Mouse (Mus musculus): ENCODE measurements around the gene Ankrd40. TPM values are rescaled to one million over a fixed set of nuclear protein-coding genes. Genes with fewer than 3 reads are reported as not detected.
A peak's percentile ranks its signal among the peaks of the same experiment; 100 is the strongest.

The Ankrd40 gene
- total and polyA plus RNA-seq, 2 experiments from 2014 or later: 53.7 to 181 TPM

DNA sequence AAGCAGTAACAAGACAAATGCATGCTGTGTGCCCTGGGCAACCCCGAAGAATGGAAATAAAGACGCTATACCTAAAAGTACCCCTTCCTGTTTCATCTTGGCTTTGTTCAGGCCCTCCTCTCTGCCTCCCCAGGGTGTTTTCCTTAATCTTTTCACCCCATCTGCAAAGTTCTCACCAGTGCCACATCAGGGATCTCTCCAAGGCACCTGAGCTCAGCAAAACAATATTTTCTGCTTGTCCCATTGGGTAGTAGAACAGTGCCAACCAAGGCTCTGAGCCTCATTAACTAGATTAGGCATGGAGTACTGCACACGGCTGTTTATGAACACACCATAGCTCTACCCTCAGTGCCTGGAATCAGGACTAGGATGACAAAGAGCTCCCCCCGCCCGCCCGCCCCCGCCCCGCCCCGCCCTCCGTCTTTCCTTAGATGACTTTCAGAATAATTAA is 815 bp upstream of the Ankrd40 start:
- Histone ChIP-seq H3K27ac (ENCODE audit: low read depth) (peak overlapping the region; percentile 100), H3K4me3 (ENCODE audit: low read depth, low read length) (peak overlapping the region; percentile 77), H3K9ac (replicated peaks; ENCODE audit: low read depth, low read length) (no peak overlapping the region), H3K4me1 (ENCODE audit: control insufficient read depth, insufficient read depth) (peaks cover 32% of the 10 kb centered on the region), H3K36me3 (replicated peaks; ENCODE audit: control insufficient read depth, insufficient read depth, low read length) (0 out of 2 replicates have a peak, but pooled peaks cover 6% of the 10 kb centered on the region), H3K27me3 (ENCODE audit: control insufficient read depth, insufficient read depth, low read length) (no peaks in the 10 kb centered on the region), H3K9me3 (replicated peaks; ENCODE audit: control insufficient read depth, low read length) (no peaks in the 10 kb centered on the region), H3K4me2 (ENCODE audit: low read depth, low read length) (peak overlapping the region; percentile 76)
- DNase-seq (ENCODE audit: low spot score): peak; percentile 55
- TF ChIP-seq CTCF (IDR thresholded peaks at IDR 0.05; ENCODE audit: low read depth) (no peak), EP300 (IDR thresholded peaks at IDR 0.05; ENCODE audit: low read depth) (no peak)
- 5% methylated on average over 10 of the region's 10 CpGs for WGBS
- ATAC-seq (ENCODE audit: insufficient read depth, low read depth): peak; percentile 30; the same call in 1 of the 2 replicates

DNA sequence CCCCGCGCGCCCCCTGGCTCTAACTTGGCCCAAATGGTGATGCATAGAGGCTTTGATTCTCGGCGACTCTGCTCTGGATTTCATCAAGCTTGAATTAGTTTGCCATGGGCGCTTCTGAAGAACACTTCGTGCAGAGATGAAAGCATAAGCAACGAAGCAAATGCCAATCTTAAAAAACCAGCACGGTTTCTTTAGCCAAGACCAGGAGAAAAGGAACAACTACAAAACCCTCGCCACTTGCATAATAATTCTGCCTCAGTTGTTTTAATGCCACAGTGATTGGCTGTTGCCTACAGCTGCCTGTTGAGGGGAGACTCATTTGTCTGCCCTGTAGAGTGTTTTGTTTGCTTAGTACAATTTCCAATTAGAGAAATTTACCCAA is 834 bp downstream of the Ankrd40 start:
- no peak for ATAC-seq (ENCODE audit: insufficient read depth, low read depth)
- peaks cover 8% of the 10 kb centered on the region; the same call in 1 of the 2 replicates for H3K36me3 ChIP-seq (replicated peaks; ENCODE audit: control insufficient read depth, insufficient read depth, low read length)
- DNase-seq (ENCODE audit: low spot score): no peak
- peak overlapping the region; percentile 76 for H3K4me2 ChIP-seq (ENCODE audit: low read depth, low read length)
- no peaks in the 10 kb centered on the region for H3K9me3 ChIP-seq (replicated peaks; ENCODE audit: control insufficient read depth, low read length)
- TF ChIP-seq CTCF (IDR thresholded peaks at IDR 0.05; ENCODE audit: low read depth) (no peak), EP300 (IDR thresholded peaks at IDR 0.05; ENCODE audit: low read depth) (no peak)
- H3K4me1 ChIP-seq (ENCODE audit: control insufficient read depth, insufficient read depth): peaks cover 25% of the 10 kb centered on the region
- peak overlapping the region; percentile 77 for H3K4me3 ChIP-seq (ENCODE audit: low read depth, low read length)
- peak overlapping the region; percentile 100 for H3K27ac ChIP-seq (ENCODE audit: low read depth)
- H3K27me3 ChIP-seq (ENCODE audit: control insufficient read depth, insufficient read depth, low read length): no peaks in the 10 kb centered on the region
- H3K9ac ChIP-seq (replicated peaks; ENCODE audit: low read depth, low read length): peak overlapping the region; percentile 99
- WGBS: 2% methylated on average over 10 of the region's 10 CpGs

GRCm38 (mm10) chr11:94329270-94329891 is 1.6 kb downstream of the Ankrd40 start:
- no peaks in the 10 kb centered on the region for H3K9me3 ChIP-seq (replicated peaks; ENCODE audit: control insufficient read depth, low read length)
- WGBS: 32% methylated on average over 4 of the region's 4 CpGs
- H3K27me3 ChIP-seq (ENCODE audit: control insufficient read depth, insufficient read depth, low read length): no peaks in the 10 kb centered on the region
- ATAC-seq (ENCODE audit: insufficient read depth, low read depth): no peak
- no peak overlapping the region; the same call in 1 of the 2 replicates for H3K4me3 ChIP-seq (ENCODE audit: low read depth, low read length)
- no peak overlapping the region for H3K9ac ChIP-seq (replicated peaks; ENCODE audit: low read depth, low read length)
- H3K36me3 ChIP-seq (replicated peaks; ENCODE audit: control insufficient read depth, insufficient read depth, low read length): peaks cover 14% of the 10 kb centered on the region
- H3K4me1 ChIP-seq (ENCODE audit: control insufficient read depth, insufficient read depth): peaks cover 25% of the 10 kb centered on the region
- peak overlapping the region; percentile 100; the same call in 1 of the 2 replicates for H3K27ac ChIP-seq (ENCODE audit: low read depth)
- peak overlapping the region; percentile 76 for H3K4me2 ChIP-seq (ENCODE audit: low read depth, low read length)
- TF ChIP-seq EP300 (IDR thresholded peaks at IDR 0.05; ENCODE audit: low read depth): no peak
- TF ChIP-seq CTCF (IDR thresholded peaks at IDR 0.05; ENCODE audit: low read depth): peak; percentile 63
- DNase-seq (ENCODE audit: low spot score): peak; percentile 63

DNA sequence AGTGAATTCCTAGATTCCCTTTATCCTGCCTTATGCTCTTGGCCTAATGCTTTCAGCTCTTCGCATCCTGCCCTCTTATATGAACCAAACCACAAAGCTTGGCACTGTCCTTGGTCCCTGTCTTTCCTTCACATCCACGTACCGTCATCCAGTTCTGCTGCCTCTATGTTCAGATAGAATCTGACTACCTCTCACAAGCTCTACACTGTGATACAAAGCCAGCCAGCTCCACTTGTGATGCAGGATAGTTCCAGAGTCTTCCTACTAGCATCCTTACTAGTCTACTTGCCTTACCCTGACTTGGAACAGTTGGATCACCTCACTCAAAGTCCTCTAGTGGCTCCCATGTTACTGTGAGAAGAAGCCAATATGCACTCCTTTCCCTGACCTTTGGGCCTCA is 2.4 kb downstream of the Ankrd40 start:
- H3K9me3 ChIP-seq (replicated peaks; ENCODE audit: control insufficient read depth, low read length): no peaks in the 10 kb centered on the region
- ATAC-seq (ENCODE audit: insufficient read depth, low read depth): no peak
- no peaks in the 10 kb centered on the region for H3K27me3 ChIP-seq (ENCODE audit: control insufficient read depth, insufficient read depth, low read length)
- 72% methylated on average over 3 of the region's 3 CpGs for WGBS
- no peak overlapping the region for H3K4me3 ChIP-seq (ENCODE audit: low read depth, low read length)
- TF ChIP-seq CTCF (IDR thresholded peaks at IDR 0.05; ENCODE audit: low read depth): no peak
- no peak for TF ChIP-seq EP300 (IDR thresholded peaks at IDR 0.05; ENCODE audit: low read depth)
- peaks cover 20% of the 10 kb centered on the region for H3K36me3 ChIP-seq (replicated peaks; ENCODE audit: control insufficient read depth, insufficient read depth, low read length)
- DNase-seq (ENCODE audit: low spot score): no peak
- peaks cover 25% of the 10 kb centered on the region for H3K4me1 ChIP-seq (ENCODE audit: control insufficient read depth, insufficient read depth)
- H3K4me2 ChIP-seq (ENCODE audit: low read depth, low read length): no peak overlapping the region
- H3K27ac ChIP-seq (ENCODE audit: low read depth): no peak overlapping the region
- H3K9ac ChIP-seq (replicated peaks; ENCODE audit: low read depth, low read length): no peak overlapping the region

- Histone ChIP-seq H3K4me1 (ENCODE audit: control insufficient read depth, insufficient read depth) (peaks cover 17% of the 10 kb centered on the region; the same call in 1 of the 2 replicates), H3K36me3 (replicated peaks; ENCODE audit: control insufficient read depth, insufficient read depth, low read length) (peaks cover 40% of the 10 kb centered on the region), H3K27ac (ENCODE audit: low read depth) (no peak overlapping the region), H3K4me3 (ENCODE audit: low read depth, low read length) (no peak overlapping the region), H3K9ac (replicated peaks; ENCODE audit: low read depth, low read length) (no peak overlapping the region), H3K27me3 (ENCODE audit: control insufficient read depth, insufficient read depth, low read length) (no peaks in the 10 kb centered on the region), H3K9me3 (replicated peaks; ENCODE audit: control insufficient read depth, low read length) (no peaks in the 10 kb centered on the region), H3K4me2 (ENCODE audit: low read depth, low read length) (no peak overlapping the region)
- WGBS: 88% methylated on average over 6 of the region's 6 CpGs
- TF ChIP-seq EP300 (IDR thresholded peaks at IDR 0.05; ENCODE audit: low read depth): no peak
- no peak for TF ChIP-seq CTCF (IDR thresholded peaks at IDR 0.05; ENCODE audit: low read depth)
- ATAC-seq (ENCODE audit: insufficient read depth, low read depth) (no peak), DNase-seq (ENCODE audit: low spot score) (no peak)
These were observed 4.9 kb downstream of the Ankrd40 start for GRCm38 (mm10) chr11:94332726-94333125.
